Mouse (Mus musculus) heart, embryonic 11.5 days (tissue): ENCODE data around the gene Gm20219. TPM values are rescaled to one million over a fixed set of nuclear protein-coding genes. Genes with fewer than 3 reads are reported as not detected.
"Not testable (repeated sequence)": the region's sequence is repeated elsewhere in the genome, so short reads cannot be mapped to it uniquely, and the experiment has no call there.

Source experiments
- ATAC-seq: fragments of 200-750 bp; cut with Nextera tagmentation; replicated peaks from 2 replicates; pipeline ENCODE4 v1.8.0; 2017; ENCODE audit warnings: moderate library complexity; ENCODE audit not compliant: insufficient number of reproducible peaks, low FRiP score, low TSS enrichment
- H3K27ac ChIP-seq: fragments of 300-500 bp; sonication (generic); 2 replicates; pipeline ENCODE4 v1.5.1; 2014; ENCODE audit warnings: mild to moderate bottlenecking, low read depth, low read length
- H3K27me3 ChIP-seq: fragments of 300-500 bp; sonication (generic); 2 replicates; pipeline ENCODE4 v1.6.1; 2014; ENCODE audit warnings: mild to moderate bottlenecking, low read length, mixed read lengths; ENCODE audit not compliant: control insufficient read depth, insufficient read depth
- H3K36me3 ChIP-seq: fragments of 300-500 bp; sonication (generic); 2 replicates; pipeline ENCODE4 v1.6.1; 2014; ENCODE audit warnings: mild to moderate bottlenecking, low read length, moderate library complexity, mixed read lengths; ENCODE audit not compliant: control insufficient read depth, insufficient read depth
- H3K4me1 ChIP-seq: fragments of 300-500 bp; sonication (generic); 2 replicates; pipeline ENCODE4 v1.6.1; 2014; ENCODE audit warnings: low read length; ENCODE audit not compliant: control insufficient read depth, insufficient read depth
- H3K4me2 ChIP-seq: fragments of 300-500 bp; sonication (generic); 2 replicates; pipeline ENCODE4 v1.6.1; 2014; ENCODE audit warnings: mild to moderate bottlenecking, moderate library complexity
- H3K4me3 ChIP-seq: fragments of 300-500 bp; sonication (generic); 2 replicates; pipeline ENCODE4 v1.5.1; 2014; ENCODE audit warnings: low read depth, low read length
- H3K9ac ChIP-seq: fragments of 300-500 bp; sonication (generic); 2 replicates; pipeline ENCODE4 v1.6.1; 2014; ENCODE audit warnings: mild to moderate bottlenecking, low read depth, low read length, moderate library complexity
- H3K9me3 ChIP-seq: fragments of 300-500 bp; sonication (generic); replicated peaks from 2 replicates; pipeline ENCODE4 v1.6.1; 2016; ENCODE audit warnings: low read length; ENCODE audit not compliant: control insufficient read depth
- WGBS: fragments of 180-500 bp; shearing (Covaris S2); extraction: QIAGEN DNeasy Blood & Tissue Kit; methylation state at CpG from one replicate; pipeline ENCODE4 v1.1.7; 2014; ENCODE audit not compliant: insufficient replicate concordance; 5-methylcytosine and 5-hydroxymethylcytosine counted together
- polyA plus RNA-seq: library from polyadenylated mRNA; unstranded; fragments of >200 nt; fragmentation: Nextera tagmentation; extraction: Ambion mirVana; gene quantifications from 2 replicates; pipeline ENCODE4 v1.2.1, GENCODE M21; 2014

Gene Gm20219
- polyA plus RNA-seq, 1 experiment from 2014 or later, result 0.62 TPM

- no peaks in the 10 kb centered on the region for H3K9me3 ChIP-seq
- no peaks in the 10 kb centered on the region for H3K36me3 ChIP-seq
- peak overlapping the region; percentile 83 for H3K4me2 ChIP-seq
- peaks cover 3% of the 10 kb centered on the region; the same call in 1 of the 2 replicates for H3K4me1 ChIP-seq
- no peak overlapping the region for H3K27ac ChIP-seq
- no peak for ATAC-seq
- WGBS, result 49% methylated on average over 15 of the region's 15 CpGs
- peaks cover 32% of the 10 kb centered on the region for H3K27me3 ChIP-seq
- peak overlapping the region; percentile 46 for H3K4me3 ChIP-seq
- H3K9ac ChIP-seq, result peak overlapping the region; percentile 74
These were observed 47.6 kb downstream of the Gm20219 start for GRCm38 (mm10) chr17:56506417-56507065.

DNA sequence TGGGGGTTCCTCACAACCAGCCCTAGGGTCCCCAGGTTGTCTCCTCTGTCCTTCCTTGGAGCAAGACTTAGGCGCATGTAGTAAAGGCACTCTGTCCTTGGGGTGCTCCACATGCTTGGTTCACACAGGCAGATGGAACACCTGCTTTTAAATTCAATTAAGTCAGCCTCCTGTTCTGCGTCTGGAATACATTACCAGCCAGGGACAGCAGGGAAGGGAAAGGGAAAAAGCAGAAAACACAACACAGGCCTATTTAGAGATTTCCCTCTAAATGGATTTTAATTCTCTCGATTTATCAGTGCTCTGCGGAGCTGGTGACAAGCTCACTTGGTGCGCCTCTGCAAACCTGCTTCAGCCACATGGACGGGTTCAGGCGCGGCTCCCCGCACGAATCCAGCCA is 48.8 kb downstream of the Gm20219 start:
- 74% methylated on average over 10 of the region's 10 CpGs for WGBS
- no peak overlapping the region for H3K27ac ChIP-seq
- no peak for ATAC-seq
- H3K36me3 ChIP-seq, result no peaks in the 10 kb centered on the region
- H3K9me3 ChIP-seq, result no peaks in the 10 kb centered on the region
- peaks cover 21% of the 10 kb centered on the region for H3K27me3 ChIP-seq
- H3K4me3 ChIP-seq, result no peak overlapping the region
- no peak overlapping the region for H3K4me2 ChIP-seq
- peaks cover 3% of the 10 kb centered on the region; the same call in 1 of the 2 replicates for H3K4me1 ChIP-seq
- no peak overlapping the region for H3K9ac ChIP-seq

GRCm38 (mm10) chr17:56502526-56502925 is 51.7 kb downstream of the Gm20219 start:
- ATAC-seq, result no peak
- H3K27me3 ChIP-seq, result no peaks in the 10 kb centered on the region
- H3K9me3 ChIP-seq, result peaks cover 5% of the 10 kb centered on the region; the same call in 1 of the 2 replicates
- H3K4me3 ChIP-seq, result no peak overlapping the region
- WGBS, result 33% methylated on average over 9 of the region's 9 CpGs
- no peaks in the 10 kb centered on the region for H3K4me1 ChIP-seq
- H3K4me2 ChIP-seq, result no peak overlapping the region
- H3K9ac ChIP-seq, result no peak overlapping the region
- no peaks in the 10 kb centered on the region for H3K36me3 ChIP-seq
- no peak overlapping the region for H3K27ac ChIP-seq

DNA sequence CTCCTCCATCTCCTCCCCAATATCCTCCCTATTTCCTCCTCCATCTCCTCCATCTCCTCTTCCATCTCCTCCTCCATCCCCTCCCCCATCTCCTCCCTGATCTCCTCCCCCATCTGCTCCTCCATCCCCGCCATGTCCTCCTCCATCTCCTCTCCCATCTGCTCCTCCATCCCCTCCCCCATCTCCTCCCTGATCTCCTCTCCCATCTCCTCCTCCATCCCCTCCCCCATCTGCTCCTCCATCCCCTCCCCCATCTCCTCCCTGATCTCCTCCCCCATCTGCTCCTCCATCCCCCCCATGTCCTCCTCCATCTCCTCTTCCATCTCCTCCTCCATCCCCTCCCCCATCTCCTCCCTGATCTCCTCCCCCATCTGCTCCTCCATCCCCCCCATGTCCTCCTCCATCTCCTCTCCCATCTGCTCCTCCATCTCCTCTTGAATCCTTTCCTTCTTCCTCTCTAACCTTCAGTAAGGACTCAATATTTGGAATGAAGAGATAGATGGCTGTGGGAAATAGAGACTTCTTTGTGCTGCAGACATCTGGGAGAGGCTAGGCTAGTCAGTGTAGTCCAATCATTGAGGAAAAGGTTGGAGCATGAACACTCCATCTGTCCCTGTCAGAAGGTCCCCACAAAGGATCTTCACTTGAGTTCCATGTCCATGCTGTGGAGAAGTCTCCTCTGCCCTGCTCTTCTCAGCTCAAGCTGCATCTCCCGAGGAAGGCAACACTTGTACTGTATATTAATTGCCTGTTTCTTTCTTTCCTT is 52.4 kb downstream of the Gm20219 start:
- H3K4me3 ChIP-seq, H3K36me3 ChIP-seq, H3K27me3 ChIP-seq, H3K27ac ChIP-seq, H3K9ac ChIP-seq, ATAC-seq, H3K4me2 ChIP-seq, H3K4me1 ChIP-seq, H3K9me3 ChIP-seq: not testable (repeated sequence)
- 43% methylated on average over 2 of the region's 2 CpGs for WGBS

Other genes with a start within 250 kb of the Gm20219 start
- gene Kdm4b, start 228.3 kb downstream of the Gm20219 start, polyA plus RNA-seq, result 19.6 and 22.8 TPM in 2 replicates
- gene Ptprs, start 77.9 kb downstream of the Gm20219 start, polyA plus RNA-seq, result 53.0 and 58.1 TPM in 2 replicates
- not detected in 2 replicates for gene Znrf4, start 42.0 kb downstream of the Gm20219 start, polyA plus RNA-seq
- 47.7 and 48.0 TPM in 2 replicates for gene Safb2, start 30.2 kb upstream of the Gm20219 start, polyA plus RNA-seq
- 65.9 and 77.3 TPM in 2 replicates for gene Safb, start 30.4 kb upstream of the Gm20219 start, polyA plus RNA-seq
- 284 and 290 TPM in 2 replicates for gene 2410015M20Rik, start 55.4 kb upstream of the Gm20219 start, polyA plus RNA-seq
- 1,303 and 1,414 TPM in 2 replicates for gene Rpl36, start 59.0 kb upstream of the Gm20219 start, polyA plus RNA-seq
- 54.1 and 62.2 TPM in 2 replicates for gene Lonp1, start 72.5 kb upstream of the Gm20219 start, polyA plus RNA-seq
- gene Catsperd, start 73.8 kb upstream of the Gm20219 start, polyA plus RNA-seq, result 0.20 and 0.42 TPM in 2 replicates
- gene Ranbp3, start 118.9 kb upstream of the Gm20219 start, polyA plus RNA-seq, result 65.9 and 66.2 TPM in 2 replicates
- 651 and 677 TPM in 2 replicates for gene Ndufa11, start 163.4 kb upstream of the Gm20219 start, polyA plus RNA-seq
- 11.9 and 13.4 TPM in 2 replicates for gene Vmac, start 163.6 kb upstream of the Gm20219 start, polyA plus RNA-seq
- gene Nrtn, start 203.1 kb upstream of the Gm20219 start, polyA plus RNA-seq, result 4.6 and 5.2 TPM in 2 replicates
- gene Dus3l, start 210.4 kb upstream of the Gm20219 start, polyA plus RNA-seq, result 28.4 and 32.1 TPM in 2 replicates
- gene Prr22, start 215.9 kb upstream of the Gm20219 start, polyA plus RNA-seq, result 0.97 and 1.0 TPM in 2 replicates